In genomic region chr8:107642241-107642640, GRCm38 (mm10) we compare ENCODE assay signal across 19 mouse cellular contexts.
"Had no signal": no experiment of that assay in that cellular context is flagged by ENCODE, and none has a peak within 500 bp of the region (broad histone marks: within the 10 kb centered on the region; RNA-seq: fewer than 3 reads in every experiment).

No protein-coding gene starts in this region.

- H3K4me3 ChIP-seq: midbrain, embryonic 10.5 days; midbrain, embryonic 12.5 days; myocyte; neural tube, embryonic 13.5 days; neural tube, embryonic 15.5 days had no signal

- H3K27ac ChIP-seq: midbrain, embryonic 10.5 days; midbrain, embryonic 12.5 days; neural tube, embryonic 13.5 days; neural tube, embryonic 15.5 days had no signal

- H3K9ac ChIP-seq: lung, embryonic 14.5 days; midbrain, embryonic 12.5 days; neural tube, embryonic 13.5 days; neural tube, embryonic 15.5 days had no signal

- ATAC-seq: midbrain, embryonic 16.5 days had no signal

- H3K36me3 ChIP-seq: midbrain, embryonic 10.5 days; midbrain, embryonic 12.5 days; neural tube, embryonic 13.5 days; neural tube, embryonic 15.5 days had no signal

- H3K27me3 ChIP-seq: midbrain, embryonic 12.5 days; neural tube, embryonic 13.5 days; neural tube, embryonic 15.5 days had no signal

- H3K9me3 ChIP-seq: midbrain, embryonic 10.5 days; midbrain, embryonic 12.5 days; neural tube, embryonic 13.5 days; neural tube, embryonic 15.5 days had no signal

- DNase-seq: lung, adult 18-20 months; lung, embryonic 14.5 days; lung, postnatal 10 days; lung, postnatal 4 days; midbrain, embryonic 14.5 days; retina, postnatal 1 day; right cerebral cortex, adult 18-20 months; right cerebral cortex, postnatal 25 days; right cerebral cortex, postnatal 4 days; spleen, adult 18-20 months; thymus, adult 18-20 months; thymus, postnatal 14 days; thymus, postnatal 36 days had no signal

- H3K4me1 ChIP-seq: midbrain, embryonic 10.5 days; midbrain, embryonic 12.5 days; neural tube, embryonic 13.5 days; neural tube, embryonic 15.5 days had no signal

- H3K4me2 ChIP-seq: lung, embryonic 14.5 days; midbrain, embryonic 12.5 days; neural tube, embryonic 13.5 days; neural tube, embryonic 15.5 days had no signal
